Mouse (Mus musculus) myocyte (in vitro differentiated cells): ENCODE data around the gene Tmem39b.

Experiments
- CEBPB ChIP-seq: IDR thresholded peaks from 2 replicates; pipeline ENCODE4 v1.6.1; 2011; ENCODE audit warnings: mild to moderate bottlenecking, moderate library complexity; ENCODE audit not compliant: poor library complexity, insufficient read depth, severe bottlenecking
- E2F4 ChIP-seq: IDR thresholded peaks from one replicate; pipeline ENCODE4 v1.6.1; 2011; ENCODE audit warnings: mild to moderate bottlenecking, control low read depth, moderate library complexity; ENCODE audit not compliant: insufficient read depth
- MAX ChIP-seq: IDR thresholded peaks from one replicate; pipeline ENCODE4 v1.6.1; 2011; ENCODE audit warnings: low read depth, mild to moderate bottlenecking, control low read depth
- MYOD1 ChIP-seq, 3 experiments: IDR thresholded peaks; one replicate each; pipeline ENCODE4 v1.6.1; 2011; ENCODE audit warnings: control low read depth in 2 of 3, low read depth in 2 of 3, mild to moderate bottlenecking in 2 of 3, moderate library complexity in 1 of 3; ENCODE audit not compliant: insufficient read length in 2 of 3, control insufficient read depth in 1 of 3
- POLR2A ChIP-seq: IDR thresholded peaks from one replicate; pipeline ENCODE4 v1.6.1; 2011; ENCODE audit warnings: low read depth, mild to moderate bottlenecking, control low read depth, moderate library complexity; ENCODE audit not compliant: insufficient read length
- POLR2AphosphoS2 ChIP-seq: IDR thresholded peaks from one replicate; pipeline ENCODE4 v1.6.1; 2011; ENCODE audit warnings: low read depth, control low read depth; ENCODE audit not compliant: insufficient read length
- TCF12 ChIP-seq: IDR thresholded peaks from one replicate; pipeline ENCODE4 v1.6.1; 2011; ENCODE audit warnings: mild to moderate bottlenecking, control low read depth; ENCODE audit not compliant: poor library complexity, insufficient read depth, severe bottlenecking
- USF1 ChIP-seq: IDR thresholded peaks from one replicate; pipeline ENCODE4 v1.6.1; 2011; ENCODE audit warnings: low read depth, mild to moderate bottlenecking, control low read depth, moderate library complexity

DNA sequence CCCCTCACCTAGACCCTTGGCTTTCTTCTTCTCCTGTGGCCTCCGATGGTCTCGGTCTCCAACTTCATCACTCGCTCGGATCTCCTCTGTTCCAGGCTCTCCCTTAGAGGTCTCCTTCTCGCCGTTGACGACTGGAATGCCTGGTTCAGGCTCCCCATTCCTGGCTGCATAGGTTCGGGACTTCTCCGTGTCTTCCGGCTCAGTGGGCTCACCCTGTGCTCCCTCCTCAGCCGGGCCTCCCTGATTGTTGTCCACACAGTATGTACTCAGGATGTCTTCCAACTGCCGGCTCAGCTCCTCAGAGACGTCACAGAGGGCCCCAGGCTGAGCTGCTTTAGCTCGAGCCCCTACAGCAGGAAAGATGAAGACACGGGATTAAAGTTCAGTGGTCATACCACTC lies 57.4 kb downstream of the Tmem39b start:
- TF ChIP-seq POLR2A (no peak), POLR2AphosphoS2 (no peak), MYOD1 (IDR thresholded peaks at IDR 0.05; ENCODE audit: control insufficient read depth in 1 of 3, insufficient read length in 2 of 3, low read depth in 2 of 3) (no peak), USF1 (no peak), TCF12 (no peak), CEBPB (no peak), MAX (no peak), E2F4 (no peak)
